Mouse (Mus musculus) urinary bladder, adult 2 months (tissue): ENCODE measurements around the gene Ankrd24. TPM values are rescaled to one million over a fixed set of nuclear protein-coding genes. Genes with fewer than 3 reads are reported as not detected.

Experiments used
- DNase-seq: peaks from one replicate; pipeline ENCODE4 v3.0.0; 2022; ENCODE audit warnings: low spot score
- polyA plus RNA-seq: library from polyadenylated mRNA; depleted of rRNA; stranded (reverse); fragments of >200 nt; gene quantifications from 2 replicates; pipeline ENCODE4 v1.2.3, GENCODE M21; 2012; rRNA removed

Ankrd24 gene
- 31.0 and 37.3 TPM in 2 replicates for polyA plus RNA-seq

DNA sequence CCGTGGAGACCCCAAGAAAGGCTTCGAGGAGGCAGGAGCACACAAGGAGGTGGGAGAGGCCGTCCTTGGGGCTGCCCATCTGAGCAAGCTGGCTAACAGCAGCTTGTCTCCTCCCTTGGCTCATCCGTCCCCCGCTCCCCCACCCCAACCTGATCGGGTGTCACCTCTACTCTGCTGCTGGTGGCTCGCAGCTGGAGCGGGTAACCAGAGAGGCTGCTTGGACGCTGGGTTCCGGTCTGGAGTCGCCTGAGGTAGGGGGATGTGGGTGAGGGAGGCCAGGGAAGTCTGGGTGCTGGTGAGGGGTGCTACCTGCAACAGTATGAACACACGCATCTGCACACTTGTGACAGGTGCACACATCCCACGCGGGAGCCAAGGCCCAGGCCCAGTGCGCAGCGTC, at the start of gene Ankrd24:
TSS of gene Ankrd24 (plus strand) at position 151 of the 400 bp plus-strand sequence.
- no peak for DNase-seq

DNA sequence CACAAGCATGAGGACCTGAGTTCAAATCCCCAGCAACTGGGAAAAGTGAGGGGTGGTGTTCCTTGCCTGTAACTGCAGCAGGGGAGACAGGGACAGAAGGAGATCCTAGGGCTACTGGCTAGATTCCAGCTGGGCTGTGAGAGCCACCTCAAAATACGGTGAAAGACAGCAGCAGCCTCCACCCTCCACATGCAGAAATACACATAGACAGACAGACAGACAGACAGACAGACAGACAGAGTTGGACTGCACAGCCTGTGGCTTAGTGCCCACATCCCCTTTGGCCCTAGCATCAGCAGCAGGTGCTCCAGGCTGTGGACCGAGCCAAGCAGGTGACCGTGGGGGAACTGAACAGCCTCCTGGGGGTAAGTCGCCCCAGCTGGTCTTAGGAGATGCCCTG, 48.4 kb upstream of the Ankrd24 start:
- DNase-seq = no peak

DNA sequence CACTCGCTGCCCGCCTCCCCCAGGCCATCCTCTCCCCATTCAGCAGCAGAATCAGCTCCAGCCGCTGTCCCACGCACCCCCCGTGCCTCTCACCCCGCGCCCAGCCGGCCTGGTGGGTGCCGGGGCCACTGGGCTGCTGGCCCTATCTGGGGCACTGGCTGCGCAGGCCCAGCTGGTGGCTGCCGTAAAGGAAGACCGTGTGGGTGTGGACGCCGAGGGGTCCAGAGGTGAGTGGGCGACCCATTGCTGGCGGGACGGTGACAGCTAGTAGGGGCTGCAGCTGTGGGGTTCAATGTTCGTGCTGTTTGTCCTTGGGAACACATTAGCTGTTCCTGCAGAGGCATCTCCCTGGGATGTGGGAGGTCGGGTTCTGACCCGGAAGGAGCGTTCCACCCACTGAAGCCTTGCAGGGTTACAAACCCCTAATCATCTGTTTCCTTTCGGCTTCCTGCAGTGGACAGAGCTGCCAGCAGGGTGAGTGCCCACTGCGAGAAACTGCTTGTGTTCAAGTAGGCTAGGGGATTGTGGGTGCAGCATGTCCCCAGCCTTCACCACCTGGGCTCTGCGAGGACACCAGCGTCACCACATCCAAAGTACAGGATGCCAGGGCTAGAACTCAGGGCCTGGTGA, 47.8 kb upstream of the Ankrd24 start:
- DNase-seq = no peak

DNA sequence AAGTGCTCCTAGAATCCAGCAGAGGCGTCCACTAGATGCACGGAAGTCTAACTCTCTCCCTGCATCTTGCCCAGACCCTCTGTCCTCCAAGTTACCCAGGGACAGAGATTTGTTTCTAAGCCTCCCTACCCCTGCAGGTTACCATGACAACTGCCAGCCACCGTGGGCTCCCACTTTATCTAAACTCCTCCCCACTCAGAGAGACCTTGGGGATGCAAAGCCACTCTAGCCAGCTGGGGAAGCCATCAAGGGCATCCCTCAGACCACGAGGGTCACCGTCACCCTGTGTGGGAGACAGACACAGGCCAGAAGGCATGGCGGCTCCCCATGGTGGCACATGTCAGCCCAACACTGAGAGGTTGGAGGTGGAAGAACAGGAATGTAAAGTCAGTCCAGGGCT, 45.0 kb upstream of the Ankrd24 start:
- no peak for DNase-seq

DNA sequence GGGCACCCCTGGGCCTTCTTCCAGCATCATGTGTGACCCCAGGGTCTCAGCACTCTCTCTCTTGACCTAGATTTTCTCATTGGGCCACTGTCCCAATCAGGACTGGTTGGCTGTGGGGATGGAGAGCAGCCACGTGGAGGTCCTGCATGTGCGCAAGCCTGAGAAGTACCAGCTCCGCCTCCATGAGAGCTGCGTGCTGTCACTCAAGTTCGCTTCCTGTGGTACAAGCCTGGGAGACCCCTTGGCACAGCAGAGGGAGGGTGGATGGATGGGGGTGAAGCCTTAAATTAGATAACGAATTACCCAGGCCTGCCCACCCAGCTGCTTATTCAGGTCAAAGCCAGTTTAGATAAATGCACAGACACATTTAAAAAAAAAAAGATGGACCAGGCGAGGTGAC, 39.6 kb upstream of the Ankrd24 start:
- DNase-seq = no peak

DNA sequence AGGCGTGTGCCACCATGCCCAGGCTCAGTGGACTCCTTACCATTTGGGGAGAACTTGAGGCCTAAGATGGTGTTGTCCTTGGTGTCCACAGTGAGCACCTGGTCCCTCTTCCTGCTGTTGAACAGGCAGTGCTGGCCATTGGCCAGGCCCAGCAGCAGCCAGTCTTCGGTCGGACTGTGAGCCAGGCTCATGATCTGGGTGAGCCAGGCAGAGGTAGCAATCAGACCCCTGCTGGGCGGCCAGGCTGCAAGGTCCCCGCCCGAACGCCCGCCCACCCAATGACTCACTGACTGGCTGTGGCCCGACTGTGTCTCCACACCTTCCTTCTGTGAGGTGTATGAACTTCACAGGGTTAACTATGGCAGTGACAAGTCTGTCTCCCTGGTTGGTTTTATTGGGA, 36.5 kb upstream of the Ankrd24 start:
- DNase-seq = no peak

DNA sequence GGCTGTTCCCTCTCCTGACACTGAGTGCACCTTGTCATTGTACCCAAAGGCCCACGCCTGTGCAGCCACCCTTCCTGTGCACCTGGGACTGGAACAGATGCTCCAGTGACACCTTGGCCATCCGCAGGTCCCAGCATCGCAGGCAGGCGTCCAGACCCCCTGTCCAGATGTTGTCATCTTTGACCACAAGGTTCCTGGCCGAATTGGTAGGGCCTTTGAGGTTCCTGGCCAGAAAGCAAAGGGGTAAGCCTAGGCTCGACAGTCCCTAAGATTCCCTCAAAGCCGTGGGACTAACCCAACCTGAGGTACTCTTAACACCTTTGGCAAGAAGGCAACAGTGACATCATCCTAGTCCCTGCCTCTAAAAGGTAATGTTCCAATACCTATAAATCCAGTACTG, 35.7 kb upstream of the Ankrd24 start:
- DNase-seq = no peak

DNA sequence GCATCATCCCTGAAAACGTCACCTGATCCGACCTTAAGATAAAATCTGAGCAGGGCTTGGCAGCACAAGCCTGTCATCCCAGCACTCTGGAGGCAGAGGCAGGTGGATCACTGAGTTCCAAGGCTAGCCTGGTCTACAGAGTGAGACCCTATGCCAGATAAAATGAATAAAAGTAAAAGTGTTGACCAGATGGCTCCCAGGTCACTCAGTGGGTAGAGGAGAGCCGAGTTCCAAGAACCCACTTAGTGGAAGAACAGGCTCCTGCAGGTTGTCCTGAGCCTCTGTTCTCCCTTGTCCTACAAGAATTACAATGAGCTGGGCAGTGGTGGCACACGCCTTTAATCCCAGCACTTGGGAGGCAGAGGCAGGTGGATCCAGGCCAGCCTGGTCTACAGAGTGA, 35.1 kb upstream of the Ankrd24 start:
- DNase-seq = no peak

DNA sequence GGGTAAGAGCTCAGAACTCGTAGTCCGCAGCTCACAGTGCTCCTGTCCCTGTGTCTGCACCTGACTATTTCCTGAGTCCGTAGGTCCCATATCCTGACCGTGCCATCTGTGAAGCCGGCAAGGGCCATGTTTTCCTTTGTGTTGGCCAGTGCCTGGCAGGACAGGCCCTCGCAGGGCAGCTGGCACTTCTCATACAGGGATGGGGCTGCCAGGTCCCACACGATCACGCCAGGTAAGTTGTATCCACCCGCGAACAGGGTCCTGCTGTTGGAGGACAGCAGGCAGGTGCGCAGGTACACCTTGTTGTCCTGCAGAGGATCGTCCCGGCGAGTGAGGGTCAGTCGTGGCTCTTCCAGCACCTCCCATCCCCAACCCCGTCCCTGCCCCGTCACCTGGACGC, 34.4 kb upstream of the Ankrd24 start:
- no peak for DNase-seq

DNA sequence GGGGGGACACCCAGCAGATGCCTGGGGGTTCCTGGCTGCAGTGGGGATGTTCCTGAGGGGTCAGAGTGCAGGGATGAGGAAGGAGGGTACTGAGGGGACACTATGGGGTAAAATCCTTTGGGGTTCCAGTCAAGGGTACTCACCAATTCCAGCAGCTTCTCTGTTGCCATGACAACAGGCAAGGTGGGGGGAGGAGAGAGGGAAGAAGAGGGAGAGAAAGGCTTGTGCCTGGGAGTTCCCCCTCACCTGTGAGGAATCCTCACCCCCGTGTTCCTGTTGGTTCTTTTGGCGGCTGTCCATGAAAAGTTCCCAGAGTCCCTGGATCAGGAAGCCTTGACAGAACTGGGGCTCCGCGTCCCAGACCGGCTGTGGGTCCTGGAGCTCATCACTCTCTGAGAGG, 32.7 kb upstream of the Ankrd24 start:
- DNase-seq = no peak

DNA sequence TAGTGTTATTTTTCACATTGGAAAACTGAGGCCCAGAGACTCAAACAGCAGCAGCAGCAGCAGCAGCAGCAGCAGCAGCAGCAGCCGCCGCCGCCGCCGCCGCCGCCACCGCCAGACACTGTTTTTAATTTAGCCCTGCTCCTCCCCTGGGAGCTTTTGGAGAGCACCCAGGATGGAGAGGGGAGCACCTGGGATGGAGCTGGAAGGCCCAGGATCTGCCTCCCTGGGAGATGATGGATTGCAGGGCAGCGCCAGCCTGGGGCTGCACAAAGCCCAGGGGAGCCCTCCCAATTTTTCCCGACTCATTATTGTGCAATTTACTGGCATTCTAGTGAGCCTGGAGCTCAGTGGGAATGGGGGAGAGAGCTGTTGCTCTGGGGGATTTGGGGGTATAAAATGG, 31.7 kb upstream of the Ankrd24 start:
- no peak for DNase-seq

DNA sequence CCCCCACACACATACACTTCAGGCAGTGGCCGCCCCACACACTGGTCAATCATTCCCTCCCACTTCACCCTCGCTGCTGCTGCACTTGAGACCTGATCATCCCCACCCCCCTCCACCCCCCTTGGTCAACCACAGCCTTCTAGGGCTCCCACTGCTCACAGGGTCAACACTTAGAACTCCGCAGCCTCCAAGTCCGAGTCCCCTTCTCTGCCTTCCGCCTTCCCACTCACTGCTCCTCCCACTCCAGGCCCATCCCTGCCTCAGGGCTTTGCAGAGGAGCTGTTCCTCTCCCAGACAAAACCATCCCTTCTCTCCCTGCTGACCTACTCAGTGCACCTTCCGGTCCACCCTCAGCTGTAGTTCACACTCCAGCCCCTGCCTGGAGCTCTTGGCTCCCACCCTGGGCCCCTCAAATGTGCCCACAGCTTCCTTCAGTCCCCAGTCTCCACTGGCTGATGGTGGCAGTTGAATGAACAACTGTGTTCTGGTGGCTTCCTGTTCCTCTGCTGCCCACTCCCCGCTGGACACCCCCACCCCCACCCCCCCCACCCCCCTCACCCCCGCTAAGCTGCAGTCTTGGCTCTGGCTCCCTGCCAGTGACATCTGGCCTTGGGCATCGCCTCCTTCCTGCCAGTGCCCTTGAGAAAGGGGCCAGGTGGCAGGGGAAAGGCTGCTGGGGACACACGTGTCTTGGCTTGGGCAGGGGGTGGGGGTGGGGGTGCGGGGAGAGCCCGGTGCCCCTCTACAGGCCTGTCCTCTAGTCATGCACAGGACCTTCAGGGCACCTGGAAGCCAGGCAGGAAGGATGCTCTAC, 31.0 kb upstream of the Ankrd24 start:
- DNase-seq = no peak

DNA sequence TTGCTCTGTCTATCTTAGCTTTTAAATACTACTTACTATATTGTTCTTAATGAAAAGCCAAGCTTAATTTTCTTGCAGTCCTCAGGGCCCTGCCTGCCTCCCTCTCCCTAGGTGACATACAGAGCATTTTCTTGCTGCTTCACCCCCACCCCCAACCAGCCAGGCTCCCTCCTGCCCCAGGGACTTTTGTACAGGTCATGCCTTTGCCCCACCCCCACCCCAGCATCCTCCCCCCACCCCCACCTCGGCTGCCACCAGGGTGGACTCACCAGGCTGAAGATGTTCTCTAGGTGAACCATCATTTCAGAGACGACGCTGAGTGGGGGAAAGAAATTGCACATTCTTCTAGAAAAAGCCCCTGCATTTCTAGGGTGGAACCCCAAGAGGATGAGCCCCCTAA, 30.0 kb upstream of the Ankrd24 start:
- no peak for DNase-seq

DNA sequence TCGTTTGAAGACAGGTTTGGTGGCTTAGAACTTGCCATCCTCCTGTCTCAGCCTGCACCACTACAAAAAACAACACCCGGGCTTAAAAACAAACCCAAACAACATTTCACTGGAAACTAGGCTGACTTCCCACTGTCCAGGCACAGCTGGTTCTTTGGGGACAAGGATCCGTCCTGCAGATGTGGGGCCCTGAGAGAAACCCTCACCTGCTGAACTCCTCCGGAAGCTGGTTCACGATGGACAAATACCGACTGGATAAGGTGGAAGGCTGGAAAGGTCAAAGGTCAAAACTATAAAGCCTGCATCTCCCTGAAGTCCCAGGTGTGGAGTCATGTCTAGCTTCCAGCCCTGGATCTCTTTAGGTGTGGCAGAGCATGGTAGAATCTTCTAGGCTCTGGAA, 29.5 kb upstream of the Ankrd24 start:
- no peak for DNase-seq

DNA sequence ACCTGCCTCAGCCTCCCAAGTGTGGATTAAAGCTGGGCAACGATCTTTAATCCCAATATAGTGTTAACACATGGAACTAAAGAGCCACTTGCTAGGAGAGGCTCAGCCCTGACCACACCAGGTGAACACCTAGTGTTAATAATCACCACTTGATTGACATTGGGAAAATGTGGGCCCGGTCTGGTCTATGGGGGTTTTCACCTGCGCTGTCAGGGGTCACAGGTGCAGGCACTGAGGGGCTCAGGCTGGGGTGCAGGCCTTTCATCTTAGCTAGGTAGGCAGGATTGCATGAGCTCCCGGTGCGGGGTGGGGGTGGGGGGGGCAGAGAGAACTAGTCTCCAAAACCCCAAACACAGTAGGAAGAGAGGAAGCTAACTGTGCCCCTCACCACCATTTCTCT, 28.7 kb upstream of the Ankrd24 start:
- DNase-seq = no peak

DNA sequence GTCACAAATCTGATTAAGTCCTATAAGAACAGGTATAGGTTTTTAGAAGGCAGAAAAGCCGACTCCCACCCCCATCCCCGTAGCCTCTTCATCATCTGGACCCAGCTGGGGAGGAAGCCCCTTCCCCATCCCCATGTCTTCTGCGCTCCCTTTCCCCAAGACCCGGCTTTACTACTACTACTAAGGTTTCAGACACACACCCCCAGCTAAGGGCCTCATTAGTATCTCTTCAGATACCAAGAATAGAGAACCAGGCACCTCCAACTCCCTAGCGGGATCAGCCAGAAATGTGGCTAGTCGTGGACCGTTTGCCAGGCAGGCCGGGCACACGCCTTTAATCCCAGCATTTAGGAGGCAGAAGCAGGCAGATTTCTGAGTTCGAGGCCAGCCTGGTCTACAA, 28.2 kb upstream of the Ankrd24 start:
- no peak for DNase-seq

DNA sequence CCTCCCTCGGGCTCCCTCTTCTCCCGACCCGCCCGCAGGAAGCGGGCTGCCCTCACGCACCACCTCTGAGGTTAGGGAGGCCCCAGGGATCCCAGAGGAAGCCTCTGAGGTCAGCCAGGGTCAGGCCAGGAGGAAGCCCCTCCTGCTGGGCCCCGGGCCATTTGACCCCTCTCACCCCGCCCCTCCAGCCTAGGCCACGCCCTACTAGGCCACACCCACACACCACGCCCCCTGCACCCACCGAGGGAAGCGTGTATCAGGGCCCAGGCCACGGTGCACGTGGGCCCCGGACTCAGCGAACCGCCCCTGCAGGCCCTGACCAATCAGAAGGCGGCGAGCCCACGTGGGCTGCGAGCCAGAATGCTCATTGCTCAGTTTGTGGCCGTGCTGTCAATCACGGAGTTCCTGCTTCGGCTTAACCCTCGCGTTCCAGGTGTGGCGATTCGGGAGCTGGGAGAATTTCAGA, 27.6 kb upstream of the Ankrd24 start, which contains the start of gene Tle6:
TSS of gene Tle6 (minus strand) at position 336 of the 466 bp plus-strand sequence.
- DNase-seq = peak; percentile 85

DNA sequence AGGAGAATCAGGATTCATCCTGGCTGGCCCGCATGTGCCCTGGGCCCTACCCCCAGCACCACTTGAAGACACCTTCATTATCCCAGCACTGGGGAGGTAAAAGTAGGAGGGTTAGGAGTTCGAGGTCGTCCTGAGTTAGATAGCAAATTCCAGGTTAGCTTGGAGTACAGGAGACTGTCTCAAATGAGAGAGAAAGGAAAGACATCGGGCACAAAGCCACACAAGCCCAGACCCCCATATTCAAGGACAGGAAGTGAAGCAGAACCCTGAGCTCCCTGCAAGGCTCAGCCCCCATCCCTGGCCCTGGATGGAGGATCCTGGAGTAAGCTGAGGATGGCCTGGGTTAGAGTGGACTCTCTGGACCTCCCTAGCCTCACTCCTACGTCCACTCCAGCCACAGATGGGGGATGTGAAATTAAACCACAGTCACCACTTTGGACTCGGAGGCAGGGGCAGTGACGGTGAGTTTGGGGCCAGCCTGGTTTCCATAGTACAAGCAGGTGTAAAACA, 26.9 kb upstream of the Ankrd24 start:
- DNase-seq = no peak

DNA sequence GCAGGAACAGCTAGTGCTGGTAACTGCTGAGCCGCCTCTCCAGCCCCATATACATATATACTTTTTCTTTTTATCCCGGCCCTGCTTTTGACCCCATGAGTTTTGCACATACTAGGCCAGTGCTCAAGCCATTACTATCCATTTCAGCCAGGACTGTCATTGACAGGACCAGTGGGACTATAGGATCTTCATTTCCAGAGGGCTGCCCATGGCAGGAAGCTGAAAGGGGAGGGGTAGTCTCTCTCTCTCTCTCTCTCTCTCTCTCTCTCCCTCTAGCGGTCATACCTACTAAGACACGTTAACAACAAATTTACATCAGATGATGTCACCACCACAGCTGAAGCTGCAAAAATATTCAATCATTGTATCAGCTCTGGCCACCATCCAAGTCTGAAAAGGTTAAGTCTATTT, 25.6 kb upstream of the Ankrd24 start:
- DNase-seq = no peak

DNA sequence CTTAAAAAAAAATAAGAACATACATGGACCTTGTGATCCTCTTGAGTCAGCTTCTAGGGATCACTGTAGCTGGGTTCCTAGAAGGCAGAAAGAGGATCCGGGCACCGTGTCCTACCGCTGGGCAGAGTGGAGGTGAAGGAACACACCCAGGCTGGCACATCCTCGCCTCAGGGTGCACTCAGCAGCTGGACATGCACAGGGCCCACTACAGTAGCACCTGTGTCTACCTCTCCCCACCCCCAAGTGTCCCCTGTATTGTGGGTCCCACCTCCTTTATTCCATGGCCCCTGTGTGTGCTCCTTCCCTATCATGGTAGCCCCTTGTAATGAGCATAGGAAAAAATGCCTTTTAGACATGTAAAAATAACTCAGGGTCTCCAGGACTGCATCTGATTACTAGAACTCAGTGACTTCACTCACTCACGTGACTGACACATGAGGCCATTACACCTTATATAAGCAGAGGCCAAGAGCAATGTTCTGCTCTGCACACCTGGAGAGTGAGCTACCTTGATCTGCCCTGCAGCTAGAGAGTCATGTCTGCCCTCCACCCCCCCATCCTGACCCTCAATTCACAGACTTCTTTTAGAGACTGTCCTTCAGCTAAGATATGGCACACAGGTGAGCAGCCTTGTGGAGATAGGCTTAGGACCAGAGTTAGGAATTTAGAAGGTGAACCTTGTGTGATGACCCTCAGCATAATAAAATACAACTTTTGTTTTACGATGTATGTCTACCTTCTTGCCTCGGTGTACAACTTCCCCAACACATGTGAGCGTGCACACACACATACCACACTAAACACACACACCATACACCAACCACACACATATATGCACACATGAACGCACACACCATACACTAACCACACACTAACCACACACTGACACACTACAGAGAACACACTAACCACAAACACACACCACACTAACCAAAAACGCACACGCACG, 24.0 kb upstream of the Ankrd24 start:
- no peak for DNase-seq

DNA sequence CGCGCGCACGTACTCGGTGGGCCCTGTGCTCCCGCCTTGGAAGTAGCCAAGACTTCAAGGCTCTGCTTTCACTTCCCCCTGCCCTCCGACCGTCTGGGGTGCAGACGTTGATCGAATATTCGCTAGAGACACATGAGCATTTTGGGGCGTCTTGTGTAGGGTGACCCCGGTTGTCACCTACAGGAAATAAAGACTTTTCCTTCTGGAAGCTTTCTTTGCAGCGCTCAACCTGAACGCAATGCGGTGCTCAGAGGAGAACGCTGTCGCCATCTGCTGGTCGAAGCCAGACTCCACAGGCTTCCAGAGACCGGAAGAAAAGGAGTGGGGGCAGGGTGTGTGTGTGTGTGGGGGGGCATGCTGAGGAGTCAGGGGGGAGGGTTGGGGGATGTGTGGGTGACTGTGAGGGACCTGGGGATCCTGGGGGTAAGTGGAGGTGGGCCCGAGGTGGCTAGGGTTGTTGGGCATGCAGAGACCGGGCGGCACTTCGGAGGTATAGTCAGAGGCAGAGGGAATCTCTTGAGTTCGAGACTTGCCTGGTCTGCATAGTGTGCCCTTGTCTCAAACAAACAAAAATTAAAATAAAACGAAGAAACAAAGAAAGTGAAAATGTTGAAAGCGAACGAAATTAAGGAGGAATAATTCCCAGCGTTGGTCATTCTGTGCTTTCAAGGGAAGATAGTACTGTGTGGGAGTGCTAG, 23.2 kb upstream of the Ankrd24 start:
- peak; percentile 67 for DNase-seq

DNA sequence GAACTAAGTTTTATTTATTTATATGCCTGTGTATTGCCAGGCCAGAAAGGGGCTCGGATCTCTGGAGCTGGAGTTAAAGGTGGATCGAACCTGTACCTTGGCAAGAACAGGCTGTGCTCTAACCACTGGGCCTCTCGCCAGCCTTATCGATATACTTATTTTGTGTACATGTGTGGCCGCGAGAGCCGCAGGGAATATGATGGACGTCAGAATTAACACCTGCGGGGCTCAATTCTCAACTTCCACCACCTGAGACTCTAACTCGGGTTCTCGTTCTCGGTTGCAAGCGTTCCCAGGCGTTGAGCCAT, 22.7 kb upstream of the Ankrd24 start:
- DNase-seq = no peak
